Mouse (Mus musculus) MN1 (cell line): ENCODE results near the gene Crybb2.

Source experiments
- DNase-seq: peaks from one replicate; pipeline ENCODE4 v3.0.0-alpha.2; 2016; ENCODE audit warnings: low spot score

Crybb2 gene

GRCm38 (mm10) chr5:113031201-113031754, 38.6 kb downstream of the Crybb2 start:
- DNase-seq: no peak

- DNase-seq: no peak
These were observed 39.8 kb downstream of the Crybb2 start for GRCm38 (mm10) chr5:113030082-113030481.

- DNase-seq: no peak
These were observed 43.2 kb downstream of the Crybb2 start for GRCm38 (mm10) chr5:113026706-113027105.

GRCm38 (mm10) chr5:113024154-113024764, 45.7 kb downstream of the Crybb2 start:
- peak; percentile 92 for DNase-seq

GRCm38 (mm10) chr5:113018190-113018589, 51.7 kb downstream of the Crybb2 start:
- DNase-seq: peak; percentile 53

- no peak for DNase-seq
These were observed 52.9 kb downstream of the Crybb2 start for GRCm38 (mm10) chr5:113017004-113017403.

GRCm38 (mm10) chr5:113015236-113016061, 54.5 kb downstream of the Crybb2 start, which contains the start of gene Grk3:
Gene Grk3 (minus strand): TSS chr5:113015791.
- DNase-seq: peak; percentile 71

GRCm38 (mm10) chr5:113014808-113015235, 55.1 kb downstream of the Crybb2 start:
- DNase-seq: peak; percentile 69

- peak; percentile 51 for DNase-seq
These were observed 55.7 kb downstream of the Crybb2 start for GRCm38 (mm10) chr5:113014111-113014807.

GRCm38 (mm10) chr5:113011926-113012325, 58.0 kb downstream of the Crybb2 start:
- no peak for DNase-seq

GRCm38 (mm10) chr5:113009183-113009820, 60.6 kb downstream of the Crybb2 start:
- DNase-seq: no peak

- no peak for DNase-seq
These were observed 61.4 kb downstream of the Crybb2 start for GRCm38 (mm10) chr5:113008496-113008895.
